Mouse (Mus musculus) T-cell, adult 2 months (primary cell): Measurements from ENCODE around the gene Sdk2.

Experiments
- DNase-seq: peaks from one replicate; pipeline ENCODE4 v3.0.0; 2022; ENCODE audit warnings: low spot score

Gene Sdk2

GRCm38 (mm10) chr11:113990466-113990865 is 76.4 kb downstream of the Sdk2 start:
- DNase-seq, result no peak

DNA sequence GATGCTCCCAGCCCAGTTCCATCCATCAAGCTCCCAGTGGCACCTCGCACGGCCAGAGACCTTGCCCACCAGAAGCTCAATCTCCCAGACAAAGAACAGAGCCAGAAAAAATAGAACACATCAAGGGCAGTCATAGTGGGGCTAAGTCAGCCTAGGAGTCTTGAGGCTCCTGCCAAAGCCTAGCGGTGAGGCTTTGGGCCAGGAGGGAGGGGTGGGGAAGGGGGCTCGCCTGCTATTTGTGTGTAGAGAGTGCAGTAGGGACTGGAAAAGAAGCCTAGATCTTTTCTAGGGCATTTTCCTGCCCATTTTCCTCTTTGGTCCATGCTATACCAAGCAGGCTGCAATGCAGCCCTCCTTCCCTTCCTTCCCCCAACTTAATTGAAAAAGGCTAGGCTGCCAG is 76.8 kb downstream of the Sdk2 start:
- no peak for DNase-seq

DNA sequence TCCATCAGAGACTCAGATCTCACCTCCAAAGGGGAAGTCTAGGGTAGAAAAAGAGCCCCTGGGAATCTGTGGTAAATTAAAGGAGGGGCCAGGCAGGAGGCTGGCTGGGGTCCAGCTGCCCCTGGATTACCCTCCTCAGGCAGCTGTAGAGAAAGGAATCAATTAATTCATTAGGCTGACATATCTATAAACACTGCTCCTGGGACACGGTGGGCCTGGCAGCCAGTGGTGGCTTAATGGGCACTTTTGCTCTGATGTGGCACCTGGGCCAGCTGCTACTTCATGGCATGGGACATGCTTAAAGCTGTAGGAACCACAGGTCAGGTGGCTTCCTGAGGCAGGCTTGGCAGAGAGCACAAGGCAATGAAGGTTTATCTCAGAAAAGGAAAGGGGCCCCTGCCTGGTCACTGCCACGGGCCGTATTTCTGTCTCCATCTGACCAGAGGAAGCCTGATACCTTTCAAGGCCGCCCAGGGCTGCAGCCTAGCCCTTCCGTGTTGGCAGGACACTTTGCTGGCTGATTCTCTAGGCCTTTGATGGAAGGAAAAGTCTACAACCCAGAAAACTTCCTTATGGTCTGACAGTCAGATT is 80.9 kb downstream of the Sdk2 start:
- DNase-seq, result no peak

GRCm38 (mm10) chr11:113981732-113982503 is 84.9 kb downstream of the Sdk2 start:
- no peak for DNase-seq

- no peak for DNase-seq
Measured at GRCm38 (mm10) chr11:113981088-113981487, 85.8 kb downstream of the Sdk2 start.

DNA sequence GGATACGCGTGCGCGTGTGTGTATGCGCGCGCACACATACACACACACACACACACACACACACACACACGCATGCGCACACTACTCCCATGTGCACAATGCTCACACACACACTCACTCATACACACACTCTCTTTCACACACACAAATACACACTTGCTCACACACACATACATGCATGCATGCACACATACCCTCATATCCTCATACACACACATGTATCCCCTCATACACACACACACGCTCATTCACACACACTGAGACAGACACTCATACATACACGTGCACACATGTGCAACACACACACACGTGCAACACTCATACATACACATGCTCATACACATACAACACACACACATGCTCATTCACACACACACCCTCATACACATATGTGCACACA is 88.5 kb downstream of the Sdk2 start:
- no peak for DNase-seq

GRCm38 (mm10) chr11:113975667-113975970 is 91.2 kb downstream of the Sdk2 start:
- no peak for DNase-seq

DNA sequence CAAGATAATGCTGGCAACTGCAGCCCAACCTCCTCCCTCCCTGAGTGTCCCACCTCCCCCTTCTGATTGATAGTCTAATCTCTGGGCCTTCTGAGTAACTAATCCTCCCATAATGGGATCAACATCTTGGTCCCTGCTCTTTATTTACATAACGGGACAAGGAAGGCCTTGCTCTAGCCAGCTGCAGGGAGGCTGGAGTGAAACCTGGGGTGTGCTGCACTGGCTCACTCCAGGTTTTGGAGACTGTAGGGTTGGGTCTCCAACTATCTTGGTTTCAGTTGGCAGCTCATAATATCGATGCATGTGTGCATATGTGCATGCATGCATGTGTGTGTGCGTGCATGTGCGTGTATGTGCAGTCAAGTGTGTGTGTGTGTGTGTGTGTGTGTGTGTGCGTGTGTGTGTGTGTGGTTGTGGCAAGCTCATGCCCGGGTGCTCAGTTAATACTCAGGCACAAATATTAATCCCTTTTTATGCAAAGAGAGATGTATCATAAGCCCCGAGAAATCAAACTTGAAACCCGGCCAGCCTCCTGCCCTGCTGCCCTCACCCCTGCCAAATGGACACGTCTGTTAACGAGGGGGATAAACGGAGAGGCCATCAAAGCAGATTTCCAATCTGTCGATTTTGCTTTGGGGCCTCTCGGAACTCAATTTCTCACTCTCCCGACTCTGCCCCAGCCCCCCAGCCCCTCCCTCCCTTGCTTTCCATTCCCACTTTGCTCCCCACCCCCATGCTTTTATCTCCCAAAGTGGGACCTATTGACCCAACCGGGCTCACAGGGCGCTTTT is 91.8 kb downstream of the Sdk2 start:
- no peak for DNase-seq

DNA sequence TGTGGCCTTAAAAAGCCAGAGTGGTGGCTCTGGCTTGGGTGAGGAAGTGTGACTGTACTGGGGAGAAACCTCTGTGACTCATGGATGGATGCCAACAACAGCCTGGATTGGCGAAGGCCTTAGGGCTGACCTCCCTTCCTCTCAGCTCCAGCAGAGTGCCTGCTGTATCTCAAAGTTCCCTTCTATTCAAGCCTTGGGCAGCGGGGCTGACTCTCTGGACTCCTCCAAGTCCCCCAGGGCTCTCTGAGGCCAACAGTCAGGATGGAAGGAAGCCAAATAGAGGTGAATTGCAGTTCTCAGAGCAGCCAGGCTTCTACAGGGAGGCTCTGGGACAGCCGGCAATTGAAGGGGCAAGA is 94.4 kb downstream of the Sdk2 start:
- DNase-seq, result no peak

- DNase-seq, result no peak
Measured at GRCm38 (mm10) chr11:113971609-113972516, 95.0 kb downstream of the Sdk2 start.

DNA sequence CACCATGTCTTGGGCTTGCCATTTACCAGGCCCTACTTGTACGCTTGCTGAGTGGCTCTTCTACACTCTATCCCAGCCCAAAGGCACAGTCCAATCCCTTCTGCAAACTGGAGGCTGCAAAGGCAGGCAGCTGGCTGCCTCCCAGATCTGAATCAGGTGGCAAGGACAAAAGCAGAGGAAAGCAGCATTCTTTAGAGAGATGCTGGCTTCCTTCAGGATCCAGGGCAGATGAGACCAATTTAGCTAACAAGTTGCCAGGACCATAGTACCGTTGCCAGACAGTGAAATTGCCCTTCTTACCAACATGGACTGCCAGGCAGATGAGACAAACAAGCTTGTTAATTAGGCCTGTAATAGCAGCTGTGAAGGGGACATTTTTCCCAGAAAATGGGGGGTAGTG is 96.8 kb downstream of the Sdk2 start:
- no peak for DNase-seq

DNA sequence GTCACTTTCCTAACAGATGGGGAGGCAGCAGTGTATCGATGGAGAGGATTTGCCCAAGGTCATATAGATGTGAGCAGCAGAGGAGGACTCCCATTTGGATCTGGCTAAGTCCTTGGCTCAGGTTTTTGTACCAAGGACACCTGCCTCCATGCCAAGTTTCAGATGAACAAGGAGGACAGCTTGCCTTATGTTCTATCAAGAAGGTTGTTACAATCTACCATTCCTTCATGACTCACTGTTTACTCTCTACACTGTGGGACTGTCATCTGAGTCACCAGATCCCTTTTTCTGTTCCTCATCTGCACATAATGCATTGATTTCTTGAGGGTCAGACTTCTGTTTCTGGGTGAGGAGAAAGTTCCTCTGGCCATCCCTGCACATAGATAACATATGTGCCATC is 101.6 kb downstream of the Sdk2 start:
- no peak for DNase-seq

DNA sequence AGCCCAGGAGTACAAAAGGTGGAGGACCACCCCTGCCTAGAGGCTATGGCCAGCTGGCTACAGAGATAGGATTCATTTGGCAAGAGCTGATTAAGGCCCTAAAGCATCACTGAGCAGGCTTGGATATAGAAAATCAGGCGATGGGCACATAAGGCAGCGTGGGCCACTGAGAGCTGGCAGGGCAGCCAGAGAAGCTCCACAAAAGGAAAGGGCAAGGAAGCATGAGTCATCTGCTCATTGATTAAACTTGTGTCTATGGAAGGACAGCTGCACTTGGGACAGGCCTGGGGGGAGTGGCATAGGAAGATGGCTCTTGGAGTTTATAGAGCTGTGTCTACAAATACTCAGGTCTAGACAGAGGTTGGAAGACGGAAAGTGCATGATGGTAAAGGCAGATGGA is 104.1 kb downstream of the Sdk2 start:
- no peak for DNase-seq

GRCm38 (mm10) chr11:113951616-113951988 is 115.2 kb downstream of the Sdk2 start:
- DNase-seq, result no peak

DNA sequence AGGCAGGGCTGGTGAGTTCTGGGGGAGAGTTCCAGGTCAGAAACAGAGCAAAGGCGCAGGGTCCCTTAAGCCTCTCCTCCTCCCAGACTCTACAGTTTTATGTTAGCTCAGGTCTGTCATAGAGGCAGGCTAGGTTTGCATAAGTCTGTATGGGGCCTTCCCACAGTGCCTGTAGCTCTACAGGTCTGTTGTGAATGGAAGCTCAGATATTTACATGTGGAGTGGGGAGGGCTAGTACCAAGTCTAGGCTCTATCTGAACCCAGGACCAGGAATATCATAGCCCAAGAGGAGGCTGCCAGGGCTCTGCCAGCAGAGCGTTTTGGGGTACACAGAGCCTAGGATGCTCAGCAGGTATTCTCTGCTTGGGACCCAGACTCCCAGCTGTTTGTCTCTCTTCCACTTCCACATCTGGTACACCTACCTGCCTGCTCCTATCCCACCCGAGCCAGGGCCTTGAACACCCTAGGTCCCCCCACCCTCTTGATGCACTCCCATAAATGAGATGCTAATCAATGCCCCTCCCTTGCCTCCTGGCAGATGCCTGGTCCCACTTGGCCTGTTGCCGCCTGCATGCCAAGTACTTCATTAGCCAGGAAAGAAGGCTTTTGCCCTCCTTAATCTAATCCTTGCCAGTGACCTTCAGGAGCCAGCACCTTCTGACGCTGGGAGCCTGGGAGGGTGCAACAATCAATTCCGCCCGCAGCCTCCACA is 115.8 kb downstream of the Sdk2 start:
- no peak for DNase-seq

DNA sequence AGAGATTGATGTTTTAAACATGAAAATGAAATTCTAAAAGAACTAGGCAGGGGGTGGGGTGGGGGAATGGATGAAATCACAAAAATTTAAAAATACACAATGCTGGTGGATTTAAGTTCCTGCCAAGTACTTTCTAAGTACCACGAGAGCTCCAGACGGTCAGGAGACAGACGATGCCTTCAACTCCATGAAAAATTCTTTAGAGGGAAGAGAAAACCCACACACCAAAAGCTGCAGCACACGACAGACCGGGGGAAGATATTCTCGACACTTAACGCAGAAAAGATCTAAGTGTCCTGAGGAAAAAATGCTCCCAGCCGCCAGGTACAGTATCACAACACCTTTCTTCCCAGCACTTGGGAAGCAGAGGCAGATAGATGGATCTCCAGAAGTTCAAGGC is 118.2 kb downstream of the Sdk2 start:
- no peak for DNase-seq

DNA sequence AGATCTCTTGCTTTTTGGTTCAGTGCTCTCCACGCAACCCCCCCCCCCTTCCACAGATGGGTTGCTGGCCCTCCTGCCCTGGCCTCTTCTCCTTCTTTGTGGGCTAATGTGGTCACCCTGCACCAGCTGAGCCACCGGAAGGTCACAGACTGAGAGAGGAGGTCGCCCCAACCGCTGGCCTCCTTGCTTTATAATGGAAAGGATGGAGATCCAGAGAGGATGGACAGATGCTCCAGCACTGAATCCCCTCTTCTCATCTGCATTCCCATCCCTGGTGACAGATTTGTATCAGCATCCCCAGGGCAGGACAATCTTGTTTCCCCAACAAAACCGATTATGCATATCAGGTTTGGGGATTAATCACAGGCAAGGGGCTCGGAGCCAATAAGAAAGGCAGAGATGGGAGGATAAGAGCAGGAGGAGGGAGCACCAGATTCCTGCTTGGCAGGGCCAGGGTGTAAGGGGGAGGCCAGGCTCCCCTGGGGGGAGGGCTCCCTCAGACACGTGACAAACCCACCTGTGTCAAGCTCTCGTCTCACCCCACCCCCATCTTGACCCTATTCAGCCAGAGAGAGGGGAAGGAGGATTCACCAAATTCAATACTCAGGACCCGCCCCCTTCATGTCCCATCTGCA is 124.6 kb downstream of the Sdk2 start:
- DNase-seq, result no peak

DNA sequence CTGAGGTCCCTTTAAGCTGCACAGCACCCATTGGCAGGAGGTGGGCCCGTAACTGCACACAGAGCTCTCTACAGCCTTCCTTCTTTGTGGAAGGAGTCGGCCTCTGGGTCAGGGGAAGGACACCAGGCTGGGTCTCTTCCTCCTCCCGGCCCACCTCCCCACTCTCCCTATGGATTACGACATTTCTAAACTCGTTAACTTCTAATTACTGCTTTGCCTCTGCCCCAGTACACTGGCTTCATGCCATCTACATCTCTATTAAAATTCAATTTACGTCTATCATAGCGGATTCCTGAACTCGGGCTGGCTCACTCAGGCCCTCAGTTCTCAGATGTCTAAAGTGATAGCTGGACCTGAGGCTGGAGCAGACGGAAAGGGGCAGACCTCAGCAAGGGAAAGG is 133.2 kb downstream of the Sdk2 start:
- no peak for DNase-seq

DNA sequence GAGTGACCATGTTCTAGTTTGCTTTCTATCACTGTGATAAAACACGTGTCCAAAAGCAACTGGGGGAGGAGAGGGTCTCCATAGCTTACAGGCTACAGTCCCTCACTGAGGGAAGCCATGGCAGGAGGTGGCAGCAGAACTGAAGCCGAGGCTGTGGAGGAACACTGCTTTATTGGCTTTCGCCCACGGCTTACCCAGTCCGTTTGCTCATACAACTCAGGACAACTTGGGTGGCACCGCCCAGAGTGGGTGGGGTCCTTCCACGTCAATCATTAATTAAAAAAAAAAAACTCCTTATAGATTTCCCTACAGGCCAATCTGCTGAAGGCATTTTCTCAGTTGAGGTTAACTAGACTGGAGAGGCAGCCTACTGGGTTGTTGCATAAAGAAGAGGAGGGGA is 133.9 kb downstream of the Sdk2 start:
- no peak for DNase-seq

DNA sequence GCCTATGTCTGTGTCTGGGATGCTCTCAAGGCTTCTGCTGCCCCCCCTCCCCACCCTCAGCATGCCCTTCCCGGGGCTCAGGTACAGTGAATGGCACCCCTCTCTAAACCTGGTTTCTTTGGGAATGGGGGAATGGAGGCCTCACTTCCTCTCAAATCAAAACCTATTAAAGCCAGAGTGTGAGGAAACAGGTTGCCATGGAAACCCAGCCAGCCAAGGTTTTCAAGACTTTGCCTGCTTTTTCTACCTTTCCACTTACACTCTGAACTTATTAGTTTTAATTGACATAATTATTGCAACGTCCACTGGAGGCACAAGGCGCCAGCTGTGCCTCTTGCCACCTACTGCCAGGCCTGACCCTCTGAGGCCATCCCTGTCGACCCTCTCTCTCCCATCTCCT is 135.1 kb downstream of the Sdk2 start:
- DNase-seq, result no peak

GRCm38 (mm10) chr11:113930112-113930511 is 136.7 kb downstream of the Sdk2 start:
- no peak for DNase-seq
